In genomic region chr6:127324984-127325383, GRCm38 (mm10) we compare ENCODE assay signal across 9 mouse cellular contexts.
A peak's percentile ranks its signal among the peaks of the same experiment; 100 is the strongest.
DNase-seq lines count a peak whose midpoint lies in the region; ATAC-seq and TF ChIP-seq lines count a peak whose summit lies in the region.
"Had no signal": no experiment of that assay in that cellular context is flagged by ENCODE, and none has a peak within 500 bp of the region (broad histone marks: within the 10 kb centered on the region; RNA-seq: fewer than 3 reads in every experiment).

No protein-coding gene starts in this region.

- H3K27me3 ChIP-seq in E14TG2a.4 (ENCODE audit: insufficient read depth, low read length), result peaks cover 71% of the 10 kb centered on the region
- H3K27me3 ChIP-seq in limb, embryonic 10.5 days (ENCODE audit: low read depth, poor library complexity, severe bottlenecking), result 0 out of 2 replicates have a peak, but pooled peaks cover 3% of the 10 kb centered on the region

- H3K36me3 ChIP-seq in E14TG2a.4 (ENCODE audit: insufficient read depth, low read length), result no peaks in the 10 kb centered on the region
- H3K36me3 ChIP-seq in limb, embryonic 10.5 days, result no peaks in the 10 kb centered on the region

- no peak overlapping the region for H3K4me3 ChIP-seq in E14TG2a.4 (replicated peaks; ENCODE audit: low read length)
- no peak overlapping the region for H3K4me3 ChIP-seq in cortical plate, adult 2 months (ENCODE audit: insufficient read depth, low read length)
- no peak overlapping the region for H3K4me3 ChIP-seq in limb, embryonic 10.5 days
- H3K4me3 ChIP-seq: megakaryocyte, embryonic 14.5 days had no signal

- DNase-seq in gastrocnemius, adult 18-20 months (ENCODE audit: low spot score), result peak; percentile 55
- DNase-seq in gastrocnemius, adult 8-10 months (ENCODE audit: low spot score in 2 of 2), result no peak
- peak; percentile 77 for DNase-seq in heart, postnatal 4 days
- DNase-seq in limb, embryonic 10.5 days (ENCODE audit: low spot score), result no peak
- peak; percentile 30 for DNase-seq in retina, adult 2 months (ENCODE audit: low read depth, low spot score)

- no peak overlapping the region for H3K27ac ChIP-seq in cortical plate, adult 2 months (ENCODE audit: insufficient read depth, low read length)
- H3K27ac ChIP-seq in limb, embryonic 10.5 days, result peak overlapping the region; percentile 46; the same call in 1 of the 2 replicates

- H3K9me3 ChIP-seq in E14TG2a.4 (ENCODE audit: low read length), result no peaks in the 10 kb centered on the region
- no peaks in the 10 kb centered on the region for H3K9me3 ChIP-seq in limb, embryonic 10.5 days (replicated peaks)
- H3K9me3 ChIP-seq: megakaryocyte, embryonic 14.5 days had no signal

- peaks cover 6% of the 10 kb centered on the region for H3K4me1 ChIP-seq in E14TG2a.4 (replicated peaks; ENCODE audit: low read depth, low read length)
- H3K4me1 ChIP-seq in cortical plate, adult 2 months (ENCODE audit: control insufficient read depth, insufficient read depth, low read length), result peaks cover 1% of the 10 kb centered on the region; the same call in 1 of the 2 replicates
- peaks cover 15% of the 10 kb centered on the region for H3K4me1 ChIP-seq in limb, embryonic 10.5 days

- ATAC-seq in erythroid progenitor cell, adult 5-6 weeks (replicated peaks; ENCODE audit: low FRiP score, poor library complexity, severe bottlenecking), result no peak

- WGBS in limb, embryonic 10.5 days, result 64% methylated on average over 5 of the region's 5 CpGs

- no peak for TF ChIP-seq POLR2A in cortical plate, adult 2 months (IDR thresholded peaks at IDR 0.05; ENCODE audit: extremely low read depth, insufficient read depth, low read length)

- peak; percentile 19 for TF ChIP-seq CTCF in E14TG2a.4 (conservative IDR thresholded peaks at IDR 0.05; ENCODE audit: low read length)
- TF ChIP-seq CTCF in cortical plate, adult 2 months (IDR thresholded peaks at IDR 0.05; ENCODE audit: extremely low read depth, insufficient read depth, low read length), result peak; percentile 57

Comparison
In these comparisons a context has a peak if more than half of its experiments do, and no peak if none do; other contexts are left out.
1. DNase-seq: peak in gastrocnemius, adult 18-20 months (single experiment), heart, postnatal 4 days (single experiment) and retina, adult 2 months (single experiment); none in gastrocnemius, adult 8-10 months (0 of 2) and limb, embryonic 10.5 days (single experiment).